Comparison of ENCODE assay signal across 9 mouse cellular contexts in genomic region chr11:116653234-116653633, GRCm38 (mm10). TPM values are rescaled to one million over a fixed set of nuclear protein-coding genes. Genes with fewer than 3 reads are reported as not detected.
DNase-seq lines count a peak whose midpoint lies in the region; ATAC-seq and TF ChIP-seq lines count a peak whose summit lies in the region.
"Had no signal": no experiment of that assay in that cellular context is flagged by ENCODE, and none has a peak within 500 bp of the region (broad histone marks: within the 10 kb centered on the region; RNA-seq: fewer than 3 reads in every experiment).

TSS of gene Prcd (plus strand) at chr11:116653534.

- H3K4me3 ChIP-seq in heart, embryonic 10.5 days, result peak within 1 kb of the TSS; percentile 66
- no peak within 1 kb of the TSS for H3K4me3 ChIP-seq in C2C12 (ENCODE audit: insufficient read depth, poor library complexity, severe bottlenecking)
- peak within 1 kb of the TSS; percentile 52 for H3K4me3 ChIP-seq in forebrain, embryonic 13.5 days
- peak within 1 kb of the TSS in 1 of 2 experiments; percentile 37; a peak in 2 of 4 replicates for H3K4me3 ChIP-seq in liver, embryonic 14.5 days (ENCODE audit: insufficient read depth in 1 of 2, low read depth in 2 of 2, low read length in 2 of 2)

- DNase-seq in heart, embryonic 10.5 days (ENCODE audit: low spot score), result no peak
- DNase-seq in heart, postnatal 10 days, result no peak
- DNase-seq in liver, embryonic 14.5 days (ENCODE audit: low read depth in 3 of 3, low spot score in 3 of 3), result no peak
- DNase-seq in right cerebral cortex, adult 18-20 months, result no peak
- no peak for DNase-seq in frontal cortex, postnatal 36 days (ENCODE audit: low spot score in 2 of 2)

- peak within 1 kb of the TSS; percentile 93 for H3K4me2 ChIP-seq in forebrain, embryonic 13.5 days
- H3K4me2 ChIP-seq in liver, embryonic 14.5 days (ENCODE audit: low read depth), result peak within 1 kb of the TSS; percentile 58

- peaks cover 68% of the 10 kb centered on the region for H3K27me3 ChIP-seq in heart, embryonic 10.5 days (ENCODE audit: insufficient read depth, poor library complexity, severe bottlenecking)
- peaks cover 3% of the 10 kb centered on the region for H3K27me3 ChIP-seq in C2C12 (ENCODE audit: control insufficient read depth, insufficient read depth, insufficient read length)
- peaks cover 46% of the 10 kb centered on the region for H3K27me3 ChIP-seq in forebrain, embryonic 13.5 days
- peaks cover 35% of the 10 kb centered on the region for H3K27me3 ChIP-seq in liver, embryonic 14.5 days (ENCODE audit: control insufficient read depth, insufficient read depth, low read length)

- no peaks in the 10 kb centered on the region for H3K9me3 ChIP-seq in heart, embryonic 10.5 days
- H3K9me3 ChIP-seq in forebrain, embryonic 13.5 days (replicated peaks), result no peaks in the 10 kb centered on the region
- H3K9me3 ChIP-seq in liver, embryonic 14.5 days (ENCODE audit: control insufficient read depth, low read length), result no peaks in the 10 kb centered on the region

- TF ChIP-seq CTCF in C2C12 (IDR thresholded peaks at IDR 0.05; ENCODE audit: control insufficient read depth, insufficient read depth, insufficient read length), result no peak
- TF ChIP-seq CTCF in liver, embryonic 14.5 days (IDR thresholded peaks at IDR 0.05; ENCODE audit: low read depth), result no peak

- intact Hi-C loops in heart, postnatal 10 days (cut with DNase I), result no loop called here

- H3K9ac ChIP-seq in forebrain, embryonic 13.5 days, result peak within 1 kb of the TSS; percentile 78
- no peak within 1 kb of the TSS for H3K9ac ChIP-seq in liver, embryonic 14.5 days (replicated peaks)

- H3K79me2 ChIP-seq in C2C12 (ENCODE audit: control insufficient read depth, insufficient read depth), result no peaks in the 10 kb centered on the region

- H3ac ChIP-seq in C2C12 (ENCODE audit: control insufficient read depth, insufficient read length, low read depth), result peak within 1 kb of the TSS; percentile 65

- no peak for TF ChIP-seq EP300 in liver, embryonic 14.5 days (IDR thresholded peaks at IDR 0.05; ENCODE audit: low read depth)

- H3K27ac ChIP-seq in heart, embryonic 10.5 days, result peak within 1 kb of the TSS; percentile 10
- no peak within 1 kb of the TSS for H3K27ac ChIP-seq in forebrain, embryonic 13.5 days
- H3K27ac ChIP-seq in liver, embryonic 14.5 days, result no peak within 1 kb of the TSS

- H3K79me3 ChIP-seq in C2C12 (ENCODE audit: low read depth), result no peaks in the 10 kb centered on the region

- H3K36me3 ChIP-seq in heart, embryonic 10.5 days, result no peaks in the 10 kb centered on the region
- no peaks in the 10 kb centered on the region for H3K36me3 ChIP-seq in C2C12 (ENCODE audit: control insufficient read depth, insufficient read depth)
- H3K36me3 ChIP-seq in forebrain, embryonic 13.5 days (ENCODE audit: poor library complexity, severe bottlenecking), result no peaks in the 10 kb centered on the region
- no peaks in the 10 kb centered on the region for H3K36me3 ChIP-seq in liver, embryonic 14.5 days (replicated peaks; ENCODE audit: control insufficient read depth, insufficient read depth, low read depth)

- H3K4me1 ChIP-seq in heart, embryonic 10.5 days, result peaks cover 66% of the 10 kb centered on the region
- peaks cover 48% of the 10 kb centered on the region for H3K4me1 ChIP-seq in forebrain, embryonic 13.5 days
- peaks cover 0 to 3% of the 10 kb centered on the region in 2 experiments; a peak in 2 of 4 replicates for H3K4me1 ChIP-seq in liver, embryonic 14.5 days (replicated peaks; ENCODE audit: control insufficient read depth in 2 of 2, insufficient read depth in 2 of 2, low read length in 1 of 2)

- ATAC-seq in forebrain, embryonic 13.5 days, result no peak
- no peak for ATAC-seq in liver, embryonic 14.5 days (ENCODE audit: insufficient read depth)
- ATAC-seq in granulocyte monocyte progenitor cell, adult 5-6 weeks (replicated peaks; ENCODE audit: poor library complexity, severe bottlenecking), result no peak

- WGBS in heart, embryonic 10.5 days, result 4% methylated on average over 10 of the region's 10 CpGs
- WGBS in forebrain, embryonic 13.5 days, result 4% methylated on average over 9 of the region's 10 CpGs
- WGBS in liver, embryonic 14.5 days (ENCODE audit: insufficient replicate concordance), result 9% methylated on average over 10 of the region's 10 CpGs

TF ChIP-seq in C2C12, 6 proteins besides CTCF, POLR2A, EP300 and RAD21:
- TF ChIP-seq FOSL1 (IDR thresholded peaks at IDR 0.05; ENCODE audit: insufficient read depth, low read length, poor library complexity, severe bottlenecking), result no peak
- no peak for TF ChIP-seq CEBPB (IDR thresholded peaks at IDR 0.05; ENCODE audit: low read depth)
- no peak for TF ChIP-seq MYOD1 (IDR thresholded peaks at IDR 0.05; ENCODE audit: control insufficient read depth, insufficient read length, low read depth)
- TF ChIP-seq MAX (IDR thresholded peaks at IDR 0.05), result no peak
- TF ChIP-seq MYOG (IDR thresholded peaks at IDR 0.05; ENCODE audit: control insufficient read depth, extremely low read depth, insufficient read length), result no peak
- TF ChIP-seq USF1 (IDR thresholded peaks at IDR 0.05; ENCODE audit: low read depth), result no peak

RNA-seq across cellular contexts. Expression of gene Prcd, which starts in this region (rescaled TPM):
- polyA plus RNA-seq in heart, embryonic 10.5 days (2016; fragmentation: Nextera tagmentation; extraction: Ambion mirVana), result 0.60 and 0.78 TPM in 2 replicates
- 1 to 10 TPM; 1.4 to 1.7 TPM for total RNA-seq in heart, postnatal 10 days (2021)
- polyA plus RNA-seq in C2C12 (2012; fragmentation: generic; extraction: Trizol), result 1.2 TPM
- 0.79 and 0.80 TPM in 2 replicates for polyA plus RNA-seq in forebrain, embryonic 13.5 days (2015; fragmentation: Nextera tagmentation; extraction: Ambion mirVana)
- 0.11 and 0.14 TPM in 2 replicates for polyA plus RNA-seq in liver, embryonic 14.5 days (2012; rRNA removed)
- polyA plus RNA-seq in liver, embryonic 14.5 days (2014; fragmentation: Nextera tagmentation; extraction: Ambion mirVana), result 0.19 and 0.20 TPM in 2 replicates
- total RNA-seq in granulocyte monocyte progenitor cell, adult 5-6 weeks (2014; fragmentation: Nextera tagmentation), result not detected in 2 replicates
- total RNA-seq in granulocyte monocyte progenitor cell, adult 5-6 weeks (2017), result not detected in 2 replicates
- total RNA-seq: CH12.LX had no signal
